Mouse (Mus musculus): ENCODE measurements around the gene Pear1.
"Not testable (repeated sequence)": the region's sequence is repeated elsewhere in the genome, so short reads cannot be mapped to it uniquely, and the experiment has no call there.

- TF ChIP-seq GATA1, TAL1 (IDR thresholded peaks at IDR 0.05; ENCODE audit: low read length): not testable (repeated sequence)
Observed at GRCm38 (mm10) chr3:87864111-87864510, 40.0 kb upstream of the Pear1 start.
